Mouse (Mus musculus) forebrain, embryonic 16.5 days (tissue): ENCODE measurements around the gene Farsa. TPM values are rescaled to one million over a fixed set of nuclear protein-coding genes. Genes with fewer than 3 reads are reported as not detected.
A peak's percentile ranks its signal among the peaks of the same experiment; 100 is the strongest.

ENCODE experiments used
- ATAC-seq: fragments of 200-750 bp; cut with Nextera tagmentation; 2 replicates; pipeline ENCODE4 v1.8.0; 2017; ENCODE audit warnings: mild to moderate bottlenecking, moderate library complexity
- H3K27ac ChIP-seq: fragments of 300-500 bp; sonication (generic); 2 replicates; pipeline ENCODE4 v1.5.1; 2014; ENCODE audit warnings: low read length, control low read depth
- H3K27me3 ChIP-seq: fragments of 300-500 bp; sonication (generic); replicated peaks from 2 replicates; pipeline ENCODE4 v1.6.1; 2014; ENCODE audit warnings: low read length; ENCODE audit not compliant: control insufficient read depth, insufficient read depth
- H3K36me3 ChIP-seq: fragments of 300-500 bp; sonication (generic); 2 replicates; pipeline ENCODE4 v1.6.1; 2014; ENCODE audit not compliant: control insufficient read depth, insufficient read depth
- H3K4me1 ChIP-seq: fragments of 300-500 bp; sonication (generic); replicated peaks from 2 replicates; pipeline ENCODE4 v1.6.1; 2014; ENCODE audit warnings: low read length; ENCODE audit not compliant: control insufficient read depth, insufficient read depth
- H3K4me2 ChIP-seq: fragments of 300-500 bp; sonication (generic); 2 replicates; pipeline ENCODE4 v1.6.1; 2014; ENCODE audit warnings: mild to moderate bottlenecking, low read length, control low read depth
- H3K4me3 ChIP-seq: fragments of 300-500 bp; sonication (generic); replicated peaks from 2 replicates; pipeline ENCODE4 v1.5.1; 2014; ENCODE audit warnings: mild to moderate bottlenecking, low read length, control low read depth
- H3K9ac ChIP-seq: fragments of 300-500 bp; sonication (generic); replicated peaks from 2 replicates; pipeline ENCODE4 v1.6.1; 2014; ENCODE audit warnings: low read depth, low read length, control low read depth
- H3K9me3 ChIP-seq: fragments of 300-500 bp; sonication (generic); 2 replicates; pipeline ENCODE4 v1.6.1; 2016; ENCODE audit warnings: low read length; ENCODE audit not compliant: control insufficient read depth
- WGBS: fragments of 180-500 bp; shearing (Covaris S2); extraction: QIAGEN DNeasy Blood & Tissue Kit; methylation state at CpG from one replicate; pipeline ENCODE4 v1.1.7; 2014; 5-methylcytosine and 5-hydroxymethylcytosine counted together
- polyA plus RNA-seq: library from polyadenylated mRNA; unstranded; fragments of >200 nt; fragmentation: Nextera tagmentation; extraction: Ambion mirVana; gene quantifications from 2 replicates; pipeline ENCODE4 v1.2.1, GENCODE M21; 2015

The Farsa gene
- polyA plus RNA-seq, 1 experiment from 2014 or later: 126 TPM

DNA sequence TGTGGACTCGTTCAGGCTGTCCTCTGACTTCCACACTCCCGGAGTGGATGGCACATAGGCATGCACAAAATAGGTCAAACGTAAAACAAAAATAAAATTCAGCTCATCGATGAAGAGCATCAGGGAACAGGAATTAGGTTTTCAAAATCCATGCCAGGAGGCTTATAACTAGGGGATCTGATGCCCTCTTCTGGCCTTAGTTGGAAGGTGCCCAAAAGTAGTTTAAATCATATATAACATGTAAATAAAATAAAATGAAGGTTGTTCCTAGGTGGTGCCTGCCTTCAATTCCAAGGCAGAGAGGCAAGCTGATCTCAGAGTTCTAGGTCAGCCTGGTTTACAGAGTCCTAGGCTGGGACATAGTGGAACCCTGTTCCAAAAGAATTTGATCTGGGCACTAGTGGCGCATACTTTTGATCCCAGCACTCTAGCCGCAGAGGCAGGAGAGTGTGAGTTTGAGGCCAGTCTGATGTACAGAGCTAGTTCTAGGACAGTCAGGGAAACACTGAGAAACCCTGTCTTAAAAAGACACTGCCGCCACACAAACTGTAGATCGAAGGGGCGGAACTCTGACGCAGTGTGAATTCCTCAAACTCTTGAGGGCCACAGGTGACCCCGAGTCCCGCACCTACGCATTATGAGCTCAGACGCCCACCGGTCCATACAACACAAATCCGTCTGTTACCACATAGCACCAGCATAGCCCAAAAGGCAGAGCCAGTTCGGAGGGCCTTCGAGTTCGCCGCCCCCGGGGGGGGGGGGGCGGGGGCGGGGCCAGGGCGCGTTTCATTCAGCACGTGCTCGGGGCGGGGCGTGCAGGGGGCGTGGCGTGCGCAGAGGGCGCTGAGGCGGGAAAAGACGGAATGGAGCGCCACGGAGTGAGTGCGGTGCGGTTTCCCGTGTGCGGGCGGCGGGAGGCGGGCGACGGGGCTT is 14.9 kb downstream of the Farsa start, which contains the start of gene Syce2:
Gene Syce2 (plus strand): TSS at position 736 of the 933 bp plus-strand sequence.
- Histone ChIP-seq H3K4me1 (peaks cover 14% of the 10 kb centered on the region), H3K4me2 (peak within 1 kb of the TSS; percentile 93), H3K9ac (peak within 1 kb of the TSS; percentile 61), H3K36me3 (peaks cover 14% of the 10 kb centered on the region), H3K9me3 (no peaks in the 10 kb centered on the region), H3K27ac (no peak within 1 kb of the TSS), H3K27me3 (no peaks in the 10 kb centered on the region), H3K4me3 (peak within 1 kb of the TSS; percentile 52)
- 14% methylated on average over 44 of the region's 46 CpGs for WGBS
- peak; percentile 79 for ATAC-seq

DNA sequence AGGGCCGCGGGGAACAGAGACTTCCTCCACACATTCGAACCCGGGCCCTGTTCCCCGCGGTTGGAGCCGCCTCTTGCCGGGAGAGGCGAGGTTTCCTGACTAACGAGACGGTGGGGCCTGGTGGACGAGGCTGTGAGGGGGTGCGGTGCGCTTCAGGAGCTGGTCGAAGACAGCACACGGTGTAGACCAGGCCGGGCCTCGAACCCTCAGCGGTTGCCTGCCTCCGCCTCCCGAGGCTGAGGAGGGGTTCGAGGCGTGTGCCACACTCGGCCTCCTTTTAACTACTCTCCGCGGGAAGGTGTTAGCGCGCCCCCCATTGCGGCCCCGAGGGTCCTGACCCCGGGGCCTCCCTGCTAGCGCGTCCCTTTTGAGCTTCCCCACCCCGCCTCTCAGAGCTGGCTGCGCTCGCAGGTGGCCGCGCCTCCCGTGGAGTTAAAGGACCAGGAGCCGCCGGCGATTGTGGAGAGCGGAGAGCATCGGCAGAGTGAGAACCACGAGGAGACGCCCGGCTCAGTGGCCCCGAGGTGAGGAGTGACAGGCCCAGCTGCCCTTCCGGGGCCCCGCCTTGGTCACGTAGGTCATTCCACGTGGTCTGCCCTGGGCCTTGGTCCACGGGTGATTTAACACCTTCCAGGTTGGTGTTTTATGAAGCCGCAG is 15.6 kb downstream of the Farsa start:
- H3K9ac ChIP-seq: peak overlapping the region; percentile 61
- ATAC-seq: peak; percentile 66
- peak overlapping the region; percentile 93 for H3K4me2 ChIP-seq
- H3K4me1 ChIP-seq: peaks cover 19% of the 10 kb centered on the region
- H3K9me3 ChIP-seq: no peaks in the 10 kb centered on the region
- WGBS: 4% methylated on average over 51 of the region's 54 CpGs
- H3K36me3 ChIP-seq: peaks cover 14% of the 10 kb centered on the region
- H3K4me3 ChIP-seq: peak overlapping the region; percentile 52
- H3K27ac ChIP-seq: no peak overlapping the region
- no peaks in the 10 kb centered on the region for H3K27me3 ChIP-seq

DNA sequence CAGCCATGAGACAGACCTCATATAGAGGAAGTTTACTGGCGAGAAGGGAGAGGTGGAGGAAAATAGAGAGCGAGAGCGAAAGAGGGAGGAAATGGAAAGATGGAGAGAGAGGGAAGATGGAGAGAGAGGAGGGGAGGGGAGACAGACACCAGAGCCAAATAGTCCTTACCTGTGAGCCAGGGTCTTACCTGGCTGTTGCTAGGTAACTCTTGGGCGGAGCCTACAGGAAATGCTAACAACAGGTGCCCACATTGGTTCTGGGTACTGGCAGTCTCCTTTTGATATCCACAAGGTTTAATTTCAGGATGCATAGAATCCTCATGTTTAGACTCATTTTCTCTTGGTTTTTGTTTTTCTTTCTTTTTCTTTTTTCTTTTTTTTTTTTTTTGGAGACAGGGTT is 16.2 kb downstream of the Farsa start:
- H3K9ac ChIP-seq: no peak overlapping the region
- H3K4me2 ChIP-seq: peak overlapping the region; percentile 93
- H3K36me3 ChIP-seq: peaks cover 11% of the 10 kb centered on the region
- no peaks in the 10 kb centered on the region for H3K9me3 ChIP-seq
- WGBS: 69% methylated on average over 4 of the region's 4 CpGs
- H3K27me3 ChIP-seq: no peaks in the 10 kb centered on the region
- H3K4me3 ChIP-seq: peak overlapping the region; percentile 52
- peaks cover 23% of the 10 kb centered on the region for H3K4me1 ChIP-seq
- H3K27ac ChIP-seq: no peak overlapping the region
- ATAC-seq: no peak

DNA sequence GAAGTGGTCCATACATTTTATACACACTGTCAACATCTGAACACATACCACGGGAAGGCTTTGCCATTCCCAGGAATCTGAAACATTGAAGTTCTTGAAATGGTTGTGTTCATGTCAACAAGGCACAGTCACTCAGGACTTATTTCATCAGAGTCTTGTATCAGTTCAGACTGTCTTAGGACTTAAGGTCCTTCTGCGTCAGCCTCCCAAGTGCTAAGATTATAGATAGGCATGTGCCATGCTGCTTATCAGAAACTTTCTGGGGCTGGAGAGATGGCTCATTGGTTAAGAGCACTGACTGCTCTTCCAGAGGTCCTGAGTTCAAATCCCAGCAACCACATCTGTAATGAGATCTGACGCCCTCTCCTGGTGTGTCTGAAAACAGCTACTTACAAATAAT is 17.6 kb downstream of the Farsa start:
- WGBS: 87% methylated on average over 3 of the region's 3 CpGs
- H3K4me2 ChIP-seq: no peak overlapping the region
- no peak for ATAC-seq
- H3K27me3 ChIP-seq: no peaks in the 10 kb centered on the region
- no peaks in the 10 kb centered on the region for H3K9me3 ChIP-seq
- no peak overlapping the region for H3K9ac ChIP-seq
- H3K27ac ChIP-seq: no peak overlapping the region
- peaks cover 23% of the 10 kb centered on the region for H3K4me1 ChIP-seq
- no peak overlapping the region for H3K4me3 ChIP-seq
- no peaks in the 10 kb centered on the region for H3K36me3 ChIP-seq

DNA sequence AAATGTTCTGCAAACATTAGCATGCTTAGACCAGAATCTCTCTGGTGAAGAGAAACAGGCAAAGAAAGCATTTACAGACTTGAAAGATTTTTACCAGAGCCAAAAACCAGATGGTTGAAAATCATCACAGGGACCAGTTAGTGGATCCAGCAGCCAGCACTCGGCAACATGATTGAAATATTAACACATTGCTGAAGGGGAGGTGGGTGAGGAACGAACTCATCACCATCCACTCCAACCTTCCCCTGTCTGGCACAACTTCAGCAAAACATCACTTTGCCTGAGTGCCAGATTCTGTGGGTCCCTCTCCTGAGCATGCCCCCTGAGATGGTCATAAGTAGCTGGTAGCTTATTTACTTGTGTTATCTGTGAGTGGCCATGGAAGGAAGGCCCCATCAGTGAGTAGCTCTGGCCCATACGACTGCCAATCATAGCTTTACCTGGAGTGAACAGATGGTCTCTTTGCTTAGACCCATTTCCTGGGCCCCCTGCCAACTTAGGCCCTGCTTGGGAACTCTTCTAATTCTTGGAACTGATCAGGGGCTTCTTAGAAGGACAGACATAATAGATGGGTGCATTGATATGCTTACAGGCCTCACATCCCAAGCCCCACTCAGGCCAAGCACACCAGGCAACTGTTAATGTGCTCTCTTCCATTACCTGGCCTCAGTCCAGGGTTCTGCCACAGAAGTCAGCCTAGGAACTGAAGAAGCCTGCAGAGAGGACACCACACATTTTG is 20.7 kb downstream of the Farsa start:
- no peak overlapping the region for H3K4me3 ChIP-seq
- H3K9ac ChIP-seq: no peak overlapping the region
- peak overlapping the region; percentile 77 for H3K27ac ChIP-seq
- no peak overlapping the region for H3K4me2 ChIP-seq
- 35% methylated on average over 3 of the region's 3 CpGs for WGBS
- peaks cover 16% of the 10 kb centered on the region for H3K4me1 ChIP-seq
- ATAC-seq: peak; percentile 60
- H3K9me3 ChIP-seq: no peaks in the 10 kb centered on the region
- no peaks in the 10 kb centered on the region for H3K36me3 ChIP-seq
- no peaks in the 10 kb centered on the region for H3K27me3 ChIP-seq

DNA sequence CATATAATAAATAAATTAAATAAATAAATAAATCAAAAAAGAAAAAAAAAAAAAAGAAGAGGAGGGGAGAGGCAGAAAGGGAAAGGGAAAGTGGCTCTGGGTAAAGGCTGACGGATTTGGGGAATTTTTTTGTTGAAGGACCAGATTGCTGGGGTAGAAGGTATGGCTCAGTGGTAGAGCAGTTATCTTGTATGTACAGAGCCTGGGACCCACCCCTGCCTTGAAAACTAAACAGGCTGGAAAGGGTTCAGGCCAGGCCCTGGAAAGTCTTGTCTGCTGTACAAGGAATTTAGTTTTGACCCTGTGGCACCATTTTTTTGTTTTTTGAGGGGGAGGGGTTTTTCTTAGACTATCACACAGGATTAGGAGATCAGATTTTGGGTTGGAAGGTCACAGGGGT is 22.1 kb downstream of the Farsa start:
- Histone ChIP-seq H3K4me2 (no peak overlapping the region), H3K27ac (no peak overlapping the region), H3K27me3 (no peaks in the 10 kb centered on the region), H3K9ac (no peak overlapping the region), H3K4me3 (no peak overlapping the region), H3K36me3 (no peaks in the 10 kb centered on the region), H3K4me1 (peaks cover 10% of the 10 kb centered on the region), H3K9me3 (no peaks in the 10 kb centered on the region)
- no peak for ATAC-seq
- WGBS: 97% methylated on average over 1 of the region's 1 CpGs

DNA sequence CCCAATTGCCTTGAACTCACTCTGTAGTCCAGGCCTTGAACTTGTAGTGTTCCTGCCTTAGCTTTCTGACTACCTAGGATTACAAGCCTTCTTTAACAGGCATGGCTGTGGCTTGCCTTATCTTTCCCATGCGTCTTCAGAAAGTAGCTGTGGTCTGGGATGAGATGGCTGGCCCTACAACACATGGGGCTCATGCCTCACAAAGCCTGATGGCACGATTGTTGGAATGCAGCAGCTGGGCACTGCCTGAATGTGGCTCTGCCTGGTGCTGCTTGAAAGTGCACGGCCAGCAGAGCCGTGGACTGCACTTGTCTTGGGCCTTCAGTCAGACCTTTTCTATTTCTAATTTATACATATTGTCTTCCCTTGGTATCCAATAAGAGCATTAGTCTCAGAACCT is 27.9 kb downstream of the Farsa start:
- no peak overlapping the region for H3K9ac ChIP-seq
- no peak overlapping the region for H3K27ac ChIP-seq
- peaks cover 18% of the 10 kb centered on the region for H3K36me3 ChIP-seq
- H3K27me3 ChIP-seq: no peaks in the 10 kb centered on the region
- WGBS: 84% methylated on average over 4 of the region's 4 CpGs
- no peak overlapping the region for H3K4me2 ChIP-seq
- no peaks in the 10 kb centered on the region for H3K4me1 ChIP-seq
- no peak overlapping the region for H3K4me3 ChIP-seq
- H3K9me3 ChIP-seq: no peaks in the 10 kb centered on the region
- ATAC-seq: no peak

DNA sequence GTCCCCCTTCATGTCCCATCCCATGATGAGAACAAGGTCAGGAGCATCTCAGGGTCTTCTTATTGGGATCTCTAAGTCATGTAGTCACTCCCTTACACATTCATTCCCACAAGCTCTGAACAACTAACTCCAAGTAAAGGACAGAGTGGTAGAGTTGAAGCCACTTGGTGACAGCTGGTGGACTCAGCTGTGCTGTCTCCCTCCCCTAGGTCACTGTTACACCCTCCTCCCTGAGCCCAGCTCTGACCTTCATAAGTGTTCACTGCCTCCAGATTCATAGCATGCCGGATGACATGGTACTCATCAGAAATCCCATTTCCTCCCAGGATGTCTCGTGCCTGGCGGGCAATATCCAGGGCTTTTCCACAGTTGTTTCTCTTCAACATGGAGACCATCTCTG is 31.5 kb downstream of the Farsa start:
- ATAC-seq: no peak
- Histone ChIP-seq H3K27me3 (no peaks in the 10 kb centered on the region), H3K36me3 (peaks cover 18% of the 10 kb centered on the region)

DNA sequence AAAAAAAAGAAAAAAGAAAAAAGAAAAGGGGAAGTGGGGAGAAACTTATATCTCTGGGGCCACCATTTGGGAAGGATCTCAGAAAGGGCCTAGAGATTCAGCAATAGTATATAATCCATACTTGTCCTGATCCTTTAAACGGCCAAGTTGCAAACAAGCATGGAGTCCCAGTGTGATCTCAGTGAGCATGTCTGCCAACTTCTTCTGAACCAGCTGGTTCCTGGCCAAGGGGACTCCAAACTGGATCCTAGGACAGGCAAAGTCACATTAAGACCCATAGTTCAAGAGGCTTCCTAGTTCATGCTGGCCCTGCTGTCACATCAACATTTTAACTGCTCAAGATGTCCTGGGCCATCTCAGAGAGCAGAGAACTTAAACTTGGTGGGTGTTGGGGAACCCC is 32.4 kb downstream of the Farsa start:
- H3K27me3 ChIP-seq: no peaks in the 10 kb centered on the region
- WGBS: 91% methylated on average over 1 of the region's 1 CpGs
- H3K4me3 ChIP-seq: no peak overlapping the region
- H3K27ac ChIP-seq: no peak overlapping the region
- H3K9ac ChIP-seq: no peak overlapping the region
- H3K36me3 ChIP-seq: peaks cover 18% of the 10 kb centered on the region
- H3K4me1 ChIP-seq: peaks cover 11% of the 10 kb centered on the region
- no peak for ATAC-seq
- no peak overlapping the region for H3K4me2 ChIP-seq
- no peaks in the 10 kb centered on the region for H3K9me3 ChIP-seq

More for the DNA sequence above, 31.5 kb downstream of the Farsa start:
- Histone ChIP-seq H3K9me3 (no peaks in the 10 kb centered on the region), H3K27ac (no peak overlapping the region), H3K4me2 (no peak overlapping the region), H3K9ac (no peak overlapping the region), H3K4me1 (peaks cover 8% of the 10 kb centered on the region), H3K4me3 (no peak overlapping the region)
- WGBS: 96% methylated on average over 3 of the region's 3 CpGs
